Mouse (Mus musculus): Measurements from ENCODE around the gene Tek. TPM values are rescaled to one million over a fixed set of nuclear protein-coding genes. Genes with fewer than 3 reads are reported as not detected.

The Tek gene
- total RNA-seq, 2 experiments from 2014 or later: 59.2 to 62.8 TPM

DNA sequence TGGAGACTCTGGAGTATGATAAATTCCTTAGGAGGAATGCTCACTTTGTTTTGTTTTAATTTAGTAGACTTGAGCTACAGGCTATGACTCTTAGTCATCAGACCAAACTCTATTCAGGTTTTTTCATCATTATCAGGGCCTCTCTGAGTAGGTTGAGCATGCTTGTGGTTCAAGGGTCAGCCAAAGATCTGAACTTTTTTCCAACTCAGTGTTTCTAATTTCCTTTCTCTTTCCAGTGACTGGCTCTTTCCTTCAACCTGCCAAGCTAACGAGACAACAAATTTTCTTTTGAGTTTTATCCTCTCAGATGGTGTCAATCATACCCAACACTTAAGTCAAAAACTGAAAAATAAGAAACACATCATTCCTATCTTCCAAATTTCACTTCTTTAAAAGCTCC lies 71.5 kb downstream of the Tek start:
- no peak for DNase-seq

- DNase-seq: peak; percentile 18
Measured at GRCm38 (mm10) chr4:94826891-94827290, 87.8 kb downstream of the Tek start.

DNA sequence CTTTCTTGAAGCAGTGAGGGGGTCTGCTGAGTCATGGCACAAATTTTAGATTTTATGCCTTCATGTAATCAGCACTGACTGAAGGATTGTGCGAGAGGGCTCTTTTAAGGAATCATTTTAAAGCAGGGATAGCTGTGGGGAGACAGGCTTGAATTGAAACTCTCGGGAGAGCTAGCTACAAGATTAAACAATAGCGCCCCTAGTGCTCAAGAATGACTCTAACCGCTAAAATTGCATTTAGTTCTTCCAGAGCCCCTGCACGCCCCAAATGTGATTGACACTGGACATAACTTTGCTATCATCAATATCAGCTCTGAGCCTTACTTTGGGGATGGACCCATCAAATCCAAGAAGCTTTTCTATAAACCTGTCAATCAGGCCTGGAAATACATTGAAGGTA lies 88.3 kb downstream of the Tek start:
- peak; percentile 18 for DNase-seq

DNA sequence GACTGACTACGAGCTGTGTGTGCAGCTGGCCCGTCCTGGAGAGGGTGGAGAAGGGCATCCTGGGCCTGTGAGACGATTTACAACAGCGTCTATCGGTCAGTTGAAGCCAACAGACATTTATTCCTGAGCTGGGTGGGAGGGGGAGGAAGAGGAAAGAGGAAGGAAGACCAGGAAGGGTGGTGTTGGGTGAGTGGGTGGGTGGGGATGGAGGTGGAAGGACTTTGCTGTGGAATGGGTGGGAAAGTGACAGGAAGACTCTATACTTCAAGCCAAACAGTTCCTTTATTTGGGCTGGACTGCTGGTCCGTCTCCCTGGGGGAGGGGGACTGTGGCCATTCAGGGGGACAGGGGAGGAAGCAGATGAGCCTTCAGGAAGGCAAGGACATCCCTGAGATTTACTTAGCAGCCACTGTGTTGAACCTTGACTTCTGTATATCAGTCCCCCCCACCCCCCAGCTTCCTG lies 90.9 kb downstream of the Tek start:
- peak; percentile 43 for DNase-seq

DNA sequence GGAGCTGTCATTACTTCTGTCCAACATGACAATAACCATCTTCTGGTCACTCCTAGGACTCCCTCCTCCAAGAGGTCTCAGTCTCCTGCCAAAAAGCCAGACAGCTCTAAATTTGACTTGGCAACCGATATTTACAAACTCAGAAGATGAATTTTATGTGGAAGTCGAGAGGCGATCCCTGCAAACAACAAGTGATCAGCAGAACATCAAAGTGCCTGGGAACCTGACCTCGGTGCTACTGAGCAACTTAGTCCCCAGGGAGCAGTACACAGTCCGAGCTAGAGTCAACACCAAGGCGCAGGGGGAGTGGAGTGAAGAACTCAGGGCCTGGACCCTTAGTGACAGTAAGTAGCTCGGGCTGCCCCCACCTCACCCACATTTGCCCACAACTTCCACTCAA lies 98.0 kb downstream of the Tek start:
- DNase-seq: no peak

GRCm38 (mm10) chr4:94853301-94853700 lies 114.2 kb downstream of the Tek start:
- DNase-seq: no peak

- no peak for DNase-seq
Measured at GRCm38 (mm10) chr4:94854270-94854669, 115.2 kb downstream of the Tek start.

DNA sequence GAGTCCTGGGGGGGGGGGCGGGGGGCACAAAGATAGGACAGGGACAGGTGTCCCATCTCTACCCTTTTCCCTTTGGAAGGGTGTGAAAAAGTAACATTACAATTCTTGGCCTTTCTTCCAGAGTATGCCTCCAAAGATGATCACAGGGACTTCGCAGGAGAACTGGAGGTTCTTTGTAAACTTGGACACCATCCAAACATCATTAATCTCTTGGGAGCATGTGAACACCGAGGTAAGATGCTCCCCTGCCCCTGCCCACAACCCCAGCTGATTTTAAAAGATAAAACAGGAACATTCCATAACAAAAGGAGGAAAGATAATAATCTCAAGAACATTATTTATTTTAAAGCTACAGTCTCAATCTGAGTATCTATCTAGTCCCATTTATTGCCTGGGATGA lies 116.1 kb downstream of the Tek start:
- DNase-seq: no peak

- peak; percentile 19 for DNase-seq
Measured at GRCm38 (mm10) chr4:94900744-94901143, 161.7 kb downstream of the Tek start.

GRCm38 (mm10) chr4:94901780-94902179 lies 162.7 kb downstream of the Tek start:
- DNase-seq: no peak

Other genes starting within 250 kb of the Tek start
- gene Gm10306, start 182.7 kb upstream of the Tek start, total RNA-seq (2021): not detected
- 1 to 10 TPM; 6.9 to 7.1 TPM for gene Caap1, start 182.5 kb upstream of the Tek start, total RNA-seq (2021)
- gene Plaa, start 136.0 kb upstream of the Tek start, total RNA-seq (2021): 10 to 100 TPM; 49.9 to 52.3 TPM
- 10 to 100 TPM in 1 of 2 experiments, 1 to 10 TPM in 1; 9.7 to 10.6 TPM for gene Ift74, start 124.8 kb upstream of the Tek start, total RNA-seq (2021)
- gene Lrrc19, start 89.1 kb upstream of the Tek start, total RNA-seq (2021): not detected
- under 1 TPM in 1 of 2 experiments, not detected in 1; 0.24 TPM for gene Eqtn, start 189.6 kb downstream of the Tek start, total RNA-seq (2021)
- 10 to 100 TPM; 16.0 to 16.6 TPM for gene Mysm1, start 239.8 kb downstream of the Tek start, total RNA-seq (2021)